Mouse (Mus musculus) left cerebral cortex, postnatal 36 days (tissue): ENCODE results near the gene Trim3. TPM values are rescaled to one million over a fixed set of nuclear protein-coding genes. Genes with fewer than 3 reads are reported as not detected.
A peak's percentile ranks its signal among the peaks of the same experiment; 100 is the strongest.

ENCODE experiments used
- DNase-seq, 2 experiments: peaks; one replicate each; pipeline ENCODE4 v3.0.0; 2021 to 2022; ENCODE audit warnings: low spot score in 2 of 2, mixed read lengths in 1 of 2
- intact Hi-C: fragments of 180-260 bp; cut with DNase I; formaldehyde crosslinking; loops from one replicate; pipeline ENCODE4 v1.15.1; 2025
- total RNA-seq, 2 experiments: library from RNA; stranded (reverse); gene quantifications; 2 replicates each; pipeline ENCODE4 v1.2.3; 2021

Gene Trim3
- total RNA-seq, 2 experiments from 2014 or later, result 145 to 165 TPM

DNA sequence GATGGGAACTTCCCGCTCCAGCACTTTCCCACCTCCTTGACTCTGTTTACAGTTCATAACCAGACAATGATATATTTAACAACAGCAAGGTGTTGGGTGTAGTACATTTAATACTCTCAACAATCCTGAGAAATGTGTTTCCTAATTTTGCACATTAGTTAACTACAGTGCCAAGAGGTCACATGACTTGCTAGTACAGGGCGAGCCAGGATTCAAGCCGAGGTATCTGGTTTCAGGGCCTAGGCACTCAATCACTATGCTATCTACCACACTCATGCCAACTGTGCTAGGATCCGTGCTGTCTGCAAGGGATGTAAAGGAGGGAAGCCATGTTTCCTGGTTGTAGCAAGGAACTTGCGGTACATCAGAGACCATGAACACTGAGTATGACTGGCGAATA is 16.8 kb downstream of the Trim3 start:
- intact Hi-C loops, result no loop called here
- no peak for DNase-seq

DNA sequence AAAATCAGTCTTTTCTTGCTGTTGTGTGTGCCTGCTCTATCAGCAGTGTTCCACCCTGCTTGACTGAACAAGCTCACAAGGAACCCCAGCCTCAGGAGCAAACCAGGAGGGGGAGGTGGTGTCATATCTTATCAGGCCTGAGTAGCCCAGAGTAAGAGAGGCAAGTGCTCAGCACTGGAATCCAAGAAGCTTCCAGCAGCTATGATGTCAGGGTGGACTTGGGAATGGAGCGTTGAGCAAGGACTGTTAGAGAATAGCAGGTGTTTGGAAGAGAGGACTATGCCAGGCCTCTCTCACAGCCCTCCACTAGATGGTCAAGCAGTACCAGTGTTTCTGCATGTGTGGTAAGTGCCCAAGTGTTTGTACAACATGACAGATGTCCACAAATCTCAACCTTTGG is 17.7 kb downstream of the Trim3 start:
- intact Hi-C loops, result no loop called here
- DNase-seq, result no peak

DNA sequence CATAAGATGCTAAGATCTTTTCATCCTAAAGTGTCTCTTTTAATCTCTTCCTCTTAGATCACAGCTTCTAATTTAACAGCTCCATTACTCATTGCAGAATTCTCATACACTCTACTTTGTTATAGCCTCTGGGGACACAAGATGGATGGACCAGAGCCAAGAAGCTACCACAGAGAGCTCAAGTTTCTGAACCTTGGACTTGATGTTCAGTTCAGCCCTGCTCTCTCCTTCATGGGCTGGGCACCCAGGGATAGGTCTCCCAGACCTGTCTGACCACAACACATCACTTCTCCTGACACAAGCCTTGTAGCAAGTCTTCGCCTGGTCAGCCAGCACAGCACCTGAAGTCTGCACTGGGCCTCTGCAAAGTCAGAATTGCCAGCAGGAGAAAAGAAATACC is 19.0 kb downstream of the Trim3 start:
- no peak for DNase-seq
- intact Hi-C loops, result no loop called here

DNA sequence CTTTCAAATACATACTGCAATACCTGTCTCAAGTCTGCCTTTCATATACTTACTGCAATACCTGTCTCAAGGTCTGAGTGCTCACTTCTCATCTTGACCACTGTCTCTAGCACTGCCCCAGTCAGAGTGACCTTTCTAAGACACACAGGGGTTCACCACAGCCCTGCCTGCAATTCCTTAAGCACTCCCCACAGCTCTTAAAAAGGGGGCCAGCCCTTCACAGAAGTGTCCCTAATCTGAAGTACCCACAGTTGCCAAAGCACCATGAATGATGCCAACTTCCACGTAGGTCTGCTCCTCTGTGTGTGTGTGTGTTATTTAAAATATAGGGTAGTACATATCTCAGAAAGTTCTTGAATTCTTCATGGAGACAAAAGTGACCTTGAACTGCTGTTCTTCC is 21.6 kb downstream of the Trim3 start:
- no peak for DNase-seq
- intact Hi-C loops, result no loop called here

DNA sequence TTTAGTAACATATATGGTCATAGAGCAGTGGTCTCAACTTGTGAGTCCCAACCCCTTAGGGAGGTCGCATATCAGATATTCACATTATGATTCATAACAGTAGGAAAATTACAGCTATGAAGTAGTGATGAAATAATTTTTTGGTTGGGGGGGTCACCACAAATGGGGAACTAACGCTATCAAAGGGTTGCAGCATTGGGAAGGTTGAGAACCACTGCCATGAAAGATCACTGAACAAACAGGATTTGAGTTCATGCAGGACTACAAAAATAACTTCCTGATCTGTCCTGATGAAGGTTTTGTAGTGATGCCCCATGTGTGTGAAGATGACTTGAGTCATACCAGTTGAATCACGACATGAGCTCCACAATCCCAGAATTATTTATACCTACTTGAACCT is 24.9 kb downstream of the Trim3 start:
- intact Hi-C loops, result no loop called here
- no peak for DNase-seq

DNA sequence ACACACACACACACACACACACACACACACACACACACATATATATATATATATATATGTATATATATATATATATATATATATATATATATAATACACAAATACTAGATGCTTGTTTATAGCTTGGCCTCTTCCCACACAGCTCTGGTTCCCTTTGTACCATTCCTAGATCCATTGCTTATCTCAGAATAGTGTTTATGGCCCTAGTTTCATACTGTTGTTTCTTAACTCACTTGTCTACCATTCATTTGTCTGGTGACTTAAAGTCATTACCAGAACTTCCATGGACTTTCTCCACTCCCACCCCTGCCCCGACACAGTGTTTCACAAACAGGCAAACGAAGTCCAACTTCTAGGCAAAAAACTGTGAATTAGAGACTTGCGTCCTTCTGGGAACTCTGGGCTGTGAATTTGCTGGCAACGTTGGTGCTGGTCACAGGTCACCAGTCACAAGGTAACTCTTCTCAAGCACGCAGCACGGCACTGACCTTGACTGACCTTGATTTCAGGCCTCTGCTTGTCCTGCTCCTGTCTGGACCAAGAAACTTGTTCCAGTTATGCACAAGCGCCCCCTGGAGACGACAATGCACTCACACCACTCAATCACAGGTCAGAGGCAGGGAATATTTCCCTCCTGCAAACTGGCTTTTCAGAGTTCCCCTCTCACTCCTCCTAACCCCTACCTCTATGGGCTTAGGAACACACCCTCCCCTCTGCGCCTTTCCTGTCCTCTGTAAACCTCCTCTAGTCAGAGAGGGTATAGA is 30.3 kb downstream of the Trim3 start:
- intact Hi-C loops, result loop anchor here (5.0 kb wide), 1 partner anchor 51 kb away; the partner anchor contains the start of gene Smpd1
- peak; percentile 47 to 53 for DNase-seq

DNA sequence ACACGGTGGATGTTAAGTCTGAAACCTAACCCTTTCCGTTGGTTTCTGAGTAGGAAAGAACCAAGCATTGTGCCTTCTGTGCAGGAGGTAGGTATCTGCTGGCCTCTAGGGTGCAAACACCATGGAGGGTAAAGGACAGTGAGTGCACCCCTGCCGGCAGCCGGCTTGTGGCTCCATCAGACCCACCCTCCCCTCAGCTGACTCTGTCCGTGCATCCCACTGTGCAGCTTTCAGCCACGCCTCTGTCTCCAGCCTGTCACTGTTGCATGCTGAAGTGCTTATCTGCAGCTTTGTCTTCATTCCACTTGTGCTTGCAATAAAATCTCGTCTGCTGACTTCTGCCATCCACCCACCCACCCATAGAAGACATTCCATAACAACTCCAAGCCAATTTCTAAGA is 43.3 kb downstream of the Trim3 start:
- intact Hi-C loops, result no loop called here
- no peak for DNase-seq

DNA sequence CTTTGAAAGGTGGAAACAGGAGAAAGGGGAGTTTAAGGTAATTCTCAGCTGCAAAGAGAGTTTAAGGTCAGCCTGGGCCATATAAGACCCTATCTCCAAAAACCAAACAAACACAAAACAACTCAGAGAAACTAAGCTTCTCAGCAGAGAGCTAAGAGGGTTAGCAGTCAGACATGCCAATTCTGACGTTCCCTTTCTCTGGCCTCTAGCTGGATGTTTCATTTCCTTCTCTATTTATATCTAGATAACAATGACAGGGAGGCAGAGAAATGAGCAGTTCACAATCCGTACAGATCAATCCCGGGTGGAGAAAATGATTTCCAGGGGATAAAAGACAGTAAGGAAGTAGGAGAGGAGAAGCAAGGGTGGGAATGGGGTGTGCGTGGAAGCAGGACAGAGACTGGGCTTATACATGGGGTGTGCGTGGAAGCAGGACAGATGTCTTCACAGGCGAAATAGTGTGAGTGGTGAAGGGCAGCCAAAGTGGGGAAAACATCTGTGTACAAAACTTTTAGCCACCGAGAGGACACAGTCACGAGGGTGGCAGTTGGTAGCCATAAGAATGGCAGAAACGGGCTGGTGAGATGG is 45.0 kb downstream of the Trim3 start:
- intact Hi-C loops, result no loop called here
- no peak for DNase-seq

DNA sequence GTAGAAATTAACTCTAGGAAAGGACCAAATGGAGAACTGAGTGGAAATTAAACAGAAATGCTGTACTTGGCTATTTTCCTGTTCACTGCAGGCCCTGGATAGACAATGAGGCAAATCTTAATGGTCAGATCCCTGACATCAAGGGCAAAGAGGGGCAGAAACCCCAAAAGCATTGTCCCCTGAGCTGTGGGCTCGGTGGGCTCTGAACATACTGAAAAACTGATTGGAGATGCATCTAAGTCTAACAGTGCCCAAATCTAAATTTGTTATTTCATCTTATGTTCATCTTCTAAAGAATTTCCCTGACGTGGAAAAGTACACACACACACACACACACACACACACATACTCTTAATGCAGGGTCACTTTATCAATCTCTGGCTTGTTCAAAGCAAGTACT is 51.4 kb downstream of the Trim3 start:
- intact Hi-C loops, result loop anchor here (2.0 kb wide), 1 partner anchor 27 kb away; the partner anchor contains the start of gene Smpd1
- DNase-seq, result no peak

DNA sequence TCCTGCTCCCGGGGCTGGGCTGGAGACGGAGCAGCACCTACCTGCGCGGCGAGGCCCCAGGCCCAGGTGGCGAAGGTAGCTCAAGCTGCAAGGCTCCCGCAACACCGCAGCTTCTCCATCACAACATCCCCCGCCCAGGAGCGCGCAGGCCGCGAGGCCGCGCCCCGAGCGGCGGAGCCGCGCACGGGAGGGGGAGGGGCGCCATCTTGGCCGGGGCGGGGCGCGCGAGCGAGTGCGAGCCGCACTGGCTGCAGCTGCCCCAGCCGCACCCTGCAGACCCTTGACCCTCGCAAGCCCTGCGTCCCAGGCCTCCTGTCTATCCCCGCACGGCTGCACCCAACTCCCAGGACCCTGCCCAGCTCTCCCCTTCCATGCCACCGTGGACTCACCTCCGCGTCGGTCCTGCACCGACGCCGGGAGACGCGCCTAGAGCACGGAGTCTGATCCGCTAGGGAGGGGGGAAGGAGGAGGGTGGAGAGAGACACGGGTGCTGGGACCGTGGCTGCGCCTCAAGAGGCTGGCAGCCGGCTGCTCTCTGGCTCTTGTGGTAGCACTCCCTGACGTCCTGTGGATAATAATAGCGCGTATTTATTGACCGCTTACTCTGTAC is 52.2 kb downstream of the Trim3 start, which contains the start of gene Apbb1:
TSS of gene Apbb1 (minus strand) at position 560 of the 610 bp plus-strand sequence.
- peak; percentile 82 to 87 for DNase-seq
- intact Hi-C loops, result loop anchor here (2.0 kb wide), 1 partner anchor 26 kb away; the partner anchor contains the start of gene Smpd1

DNA sequence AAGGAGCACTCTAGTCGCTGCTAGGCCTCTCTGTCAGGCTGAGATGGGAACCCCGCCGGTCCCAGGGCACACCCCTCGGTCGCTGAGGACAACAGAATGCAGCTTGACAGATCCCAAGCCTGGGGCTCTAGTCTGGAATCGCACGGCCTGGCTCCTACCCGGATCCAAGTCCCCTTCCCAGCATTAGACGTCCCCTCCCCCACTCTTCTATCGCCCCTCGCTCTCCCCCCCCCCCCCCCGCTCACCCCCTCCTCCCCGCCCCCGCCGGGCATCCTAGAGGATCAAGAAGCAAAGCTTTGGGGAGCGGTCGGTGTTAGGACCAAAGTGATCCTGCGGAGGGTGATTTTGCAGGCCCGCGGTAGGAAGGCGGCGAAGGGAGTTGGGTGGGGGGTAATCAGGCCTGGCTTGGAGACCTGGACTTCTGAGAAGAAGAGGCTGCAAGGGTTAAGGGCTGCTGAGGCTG is 52.7 kb downstream of the Trim3 start:
- DNase-seq, result peak in 1 of 2 experiments; percentile 32
- intact Hi-C loops, result loop anchor here (2.0 kb wide), 1 partner anchor 26 kb away; the partner anchor contains the start of gene Smpd1

DNA sequence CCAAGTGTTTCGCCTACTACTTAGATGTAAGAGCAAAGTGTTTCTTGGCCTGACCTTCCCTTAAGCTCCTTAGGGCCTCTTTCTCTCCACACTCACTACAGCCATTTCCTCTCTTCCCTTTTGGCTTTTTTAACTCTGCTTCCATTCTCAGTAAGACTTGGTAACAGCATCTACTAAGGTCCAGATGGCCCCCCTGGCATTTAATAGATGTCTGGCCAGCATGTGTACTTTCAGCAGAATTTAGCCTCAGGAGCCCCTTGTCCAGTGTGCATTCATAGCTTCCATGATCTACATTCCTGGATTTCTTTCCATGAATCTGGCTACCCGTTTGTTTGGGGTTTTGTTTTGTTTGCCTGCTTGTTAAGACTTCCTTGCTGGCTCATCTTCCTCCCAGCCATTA is 54.9 kb downstream of the Trim3 start:
- intact Hi-C loops, result no loop called here
- no peak for DNase-seq

DNA sequence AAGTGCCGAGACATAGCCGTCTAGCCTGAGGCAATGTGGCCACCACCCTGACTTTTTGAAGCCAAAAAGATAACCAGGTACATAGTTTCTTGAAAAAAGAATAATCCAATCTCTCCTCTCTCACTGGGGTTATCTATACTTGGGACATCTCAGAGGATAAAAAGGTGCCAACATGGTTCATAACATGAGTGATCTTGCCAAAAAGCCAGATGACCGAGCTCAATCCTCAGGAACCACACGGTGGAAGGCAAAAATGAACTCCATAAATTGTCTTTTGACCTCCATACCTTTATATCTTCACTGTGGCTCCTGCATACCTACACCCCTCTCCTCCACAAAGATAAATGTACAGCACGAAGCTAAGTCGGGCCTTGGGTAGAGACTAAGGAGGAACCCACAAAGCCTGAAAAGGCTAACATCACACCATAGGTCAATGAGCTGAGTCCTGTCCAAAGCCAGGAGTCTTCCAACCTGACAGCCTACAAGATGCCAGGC is 55.9 kb downstream of the Trim3 start:
- no peak for DNase-seq
- intact Hi-C loops, result no loop called here

DNA sequence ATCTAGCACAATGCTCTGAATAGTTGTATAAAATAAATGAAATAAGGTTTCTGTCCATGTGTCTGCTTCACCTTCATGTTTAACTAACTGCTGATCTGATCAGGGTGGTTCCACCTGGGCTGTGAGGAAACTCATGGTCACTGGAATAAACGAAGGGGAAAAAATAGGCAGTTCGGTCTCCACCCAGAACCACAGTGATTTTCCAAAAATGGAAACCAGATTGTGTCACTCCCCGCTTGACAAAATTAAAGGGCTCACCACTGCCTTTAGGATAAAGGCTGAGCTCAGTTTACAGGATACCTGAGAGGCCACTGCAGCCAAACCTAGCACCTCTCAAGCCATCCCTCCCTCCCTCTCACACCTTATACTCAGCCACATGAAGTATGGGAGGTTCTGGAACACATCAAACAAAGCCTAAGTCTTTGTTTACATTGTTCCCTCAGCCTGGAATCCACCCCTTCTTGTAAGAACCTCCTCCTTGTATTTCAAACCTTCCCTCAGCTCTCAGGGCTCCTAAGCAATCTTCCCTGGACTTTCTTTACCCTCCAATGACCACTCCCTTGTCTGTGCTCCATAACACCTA is 57.1 kb downstream of the Trim3 start:
- intact Hi-C loops, result no loop called here
- no peak for DNase-seq

DNA sequence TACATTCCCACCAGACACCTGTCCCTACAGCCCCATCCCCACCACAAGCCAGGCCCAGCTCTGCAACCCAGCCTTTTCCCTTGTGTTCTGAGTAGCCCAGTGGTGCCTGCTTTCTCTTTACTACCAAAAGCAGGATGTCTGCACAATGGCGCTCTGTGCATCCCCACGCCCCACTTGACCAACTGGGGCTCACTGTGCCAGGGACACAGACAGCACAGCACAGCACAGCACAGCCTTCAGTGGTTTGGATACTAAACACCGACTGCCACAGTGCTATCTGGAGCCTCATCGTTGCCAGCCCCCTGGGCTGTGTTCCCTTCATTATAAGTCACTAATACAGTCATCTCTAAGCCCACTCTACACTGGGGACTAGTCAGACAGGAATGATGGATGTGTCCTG is 58.8 kb downstream of the Trim3 start:
- intact Hi-C loops, result no loop called here
- DNase-seq, result no peak

DNA sequence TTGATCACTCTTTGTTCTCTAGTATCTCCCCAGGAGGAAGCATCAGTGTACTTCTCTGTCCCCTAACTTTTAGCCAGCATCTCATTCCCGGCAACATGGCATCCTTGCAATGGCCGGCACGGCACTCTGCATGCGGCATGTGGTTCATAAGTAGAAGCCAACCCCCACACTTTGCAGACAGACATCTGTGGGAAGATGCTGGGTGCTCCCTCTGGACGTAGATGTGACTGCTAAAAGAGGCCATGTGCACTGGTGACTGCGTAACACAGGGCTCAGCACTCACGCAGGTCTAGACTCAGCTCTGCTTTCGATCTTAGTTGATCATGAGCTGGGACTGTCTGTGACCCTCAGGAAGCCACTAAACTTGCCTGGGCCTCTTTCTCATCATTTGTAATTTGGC is 60.4 kb downstream of the Trim3 start:
- intact Hi-C loops, result no loop called here
- DNase-seq, result peak in 1 of 2 experiments; percentile 47

DNA sequence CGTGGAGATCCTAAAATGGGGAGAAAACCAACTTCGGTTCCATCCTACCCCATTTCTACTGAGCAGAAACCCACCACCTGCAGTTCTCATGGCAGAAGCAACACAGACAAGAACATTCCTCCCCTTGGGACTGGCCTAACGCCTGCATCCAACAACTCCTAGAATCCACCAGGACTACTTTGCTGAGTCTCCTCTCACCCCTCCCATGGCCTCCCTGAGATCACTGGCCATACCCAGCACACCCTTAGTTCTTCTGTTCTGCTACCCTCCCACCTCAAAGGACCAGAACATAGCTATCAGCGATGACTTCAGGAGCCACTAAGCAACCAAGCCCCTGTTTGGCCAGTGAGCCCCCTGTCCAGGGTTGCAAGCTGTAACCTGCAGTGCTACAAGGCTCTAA is 62.6 kb downstream of the Trim3 start:
- intact Hi-C loops, result no loop called here

DNA sequence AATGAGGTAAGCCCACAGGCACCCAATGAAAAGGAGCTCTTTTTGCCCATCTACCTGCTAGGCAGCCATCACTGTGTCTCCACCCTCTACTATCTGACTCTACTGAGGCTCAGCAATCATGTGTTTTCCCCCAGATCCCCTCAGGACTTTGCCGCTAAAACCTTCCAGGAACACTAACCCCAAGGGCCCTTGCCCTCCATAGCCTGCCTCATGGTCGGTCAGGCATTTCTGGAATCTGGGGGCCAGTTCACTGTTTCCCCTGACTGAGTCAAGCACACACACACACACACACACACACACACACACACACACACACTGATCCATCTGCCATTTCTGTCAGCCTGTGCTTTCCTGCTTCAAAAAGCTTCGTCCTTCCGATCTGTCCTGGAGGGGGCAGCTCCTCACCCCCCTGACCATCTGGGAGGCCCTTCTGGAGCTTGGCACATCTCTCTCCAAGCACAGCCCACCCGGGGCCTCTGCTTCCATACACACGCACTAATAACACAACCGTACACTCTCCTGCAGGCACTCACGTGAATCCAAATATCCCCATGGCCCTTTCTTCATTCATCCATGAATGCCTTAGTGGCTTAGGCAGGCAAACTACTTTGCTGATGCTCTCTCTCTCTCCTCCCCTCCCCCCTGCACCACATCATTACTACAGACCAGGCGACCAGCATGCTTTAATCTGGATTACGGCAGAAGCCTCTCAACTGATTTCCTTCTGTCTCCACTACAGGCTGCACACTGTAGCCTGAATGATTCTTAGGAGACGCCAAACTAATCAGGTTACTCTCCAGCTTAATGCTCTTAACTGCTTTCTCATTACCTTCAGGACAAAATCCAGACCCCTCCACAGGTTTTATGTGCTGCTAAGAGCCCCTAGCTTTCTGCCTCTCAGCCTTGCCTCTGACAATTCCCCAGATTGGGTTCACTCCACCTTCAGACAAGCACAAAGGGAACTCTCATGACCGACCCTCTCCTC is 63.6 kb downstream of the Trim3 start:
- peak in 1 of 2 experiments; percentile 34 for DNase-seq
- intact Hi-C loops, result loop anchor here (2.0 kb wide), 1 partner anchor 63 kb away; the partner anchor contains the start of gene Trim3

More for the DNA sequence above, 62.6 kb downstream of the Trim3 start:
- no peak for DNase-seq

DNA sequence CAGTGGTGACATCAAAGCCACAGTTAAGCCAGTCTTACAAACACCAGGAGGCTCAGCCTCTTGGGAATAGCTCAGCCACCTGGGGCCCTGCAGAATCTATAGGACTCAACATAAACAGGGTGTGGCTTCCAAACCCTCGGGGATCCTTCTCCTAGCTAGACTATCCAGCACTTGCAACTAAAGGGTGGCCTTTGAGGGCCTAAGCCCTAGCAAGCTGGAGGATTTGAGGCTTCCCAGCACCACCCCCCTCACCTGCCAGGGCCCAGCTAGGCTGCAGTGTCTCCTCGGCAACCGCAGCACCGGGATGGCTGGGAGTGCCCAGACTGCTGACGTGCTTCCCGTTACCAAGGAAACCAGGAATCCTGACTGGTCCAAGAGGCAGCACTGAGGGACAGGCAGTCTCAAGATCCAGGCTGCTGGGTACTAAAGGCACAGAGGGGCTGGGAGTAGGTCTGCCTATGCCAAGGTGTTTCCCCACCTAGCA is 64.3 kb downstream of the Trim3 start:
- peak; percentile 89 for DNase-seq
- intact Hi-C loops, result loop anchor here (2.0 kb wide), 1 partner anchor 64 kb away; the partner anchor contains the start of gene Trim3
